Mouse (Mus musculus): ENCODE results near the gene Ube2c.

GRCm38 (mm10) chr2:164823969-164824368 is 54.3 kb downstream of the Ube2c start:
- TF ChIP-seq CHD2 (IDR thresholded peaks at IDR 0.05; ENCODE audit: low read depth, low read length) (peak; percentile 55; the same call in 1 of the 2 replicates), MAFK (IDR thresholded peaks at IDR 0.05; ENCODE audit: insufficient read depth, low read depth, low read length) (no peak), ZC3H11A (IDR thresholded peaks at IDR 0.05; ENCODE audit: borderline replicate concordance, low read depth, low read length) (no peak)

Measured in ES-E14 (cell line).